Mouse (Mus musculus) stomach, postnatal 0 days (tissue): ENCODE measurements around the gene Slc35b2.

Experiments
- CTCF ChIP-seq: IDR thresholded peaks from 2 replicates; pipeline ENCODE4 v1.5.1; 2016; ENCODE audit warnings: antibody characterized with exemption, low read depth, mild to moderate bottlenecking, moderate library complexity
- EP300 ChIP-seq: optimal IDR thresholded peaks from 2 replicates; pipeline ENCODE3; 2016; ENCODE audit warnings: antibody characterized with exemption

DNA sequence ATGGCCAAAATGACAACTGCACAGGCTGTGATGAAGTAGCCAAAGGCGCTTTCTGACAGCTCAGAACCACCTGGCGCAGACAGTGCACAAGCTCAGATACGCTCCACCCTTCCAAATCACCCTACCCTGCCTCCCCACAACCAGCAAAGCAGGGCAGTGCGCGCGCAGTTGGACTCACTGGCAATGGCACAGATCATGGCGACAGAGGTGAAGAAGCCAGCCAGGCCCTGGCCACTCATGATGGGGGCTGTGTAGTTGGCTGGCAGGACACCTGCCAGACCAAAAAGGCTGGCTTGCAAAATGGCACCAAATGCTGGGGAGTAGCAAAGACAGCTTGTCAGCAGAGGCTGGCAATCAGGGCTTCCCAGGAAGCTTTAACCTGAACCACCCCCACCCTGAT is 25.6 kb downstream of the Slc35b2 start:
- TF ChIP-seq EP300, result no peak
- TF ChIP-seq CTCF, result no peak
